Mouse (Mus musculus) spleen, adult 2 months (tissue): Measurements from ENCODE around the gene Pklr.

Experiments
- CTCF ChIP-seq: fragments of 200-500 bp; IDR thresholded peaks from 2 replicates; pipeline ENCODE4 v1.5.1; 2011; ENCODE audit warnings: mild to moderate bottlenecking, inconsistent platforms; ENCODE audit not compliant: insufficient read depth, insufficient read length, insufficient replicate concordance; ENCODE audit errors: extremely low read depth
- POLR2A ChIP-seq: fragments of 200-500 bp; IDR thresholded peaks from 2 replicates; pipeline ENCODE4 v1.6.1; 2011; ENCODE audit warnings: low read depth, low read length, inconsistent platforms

DNA sequence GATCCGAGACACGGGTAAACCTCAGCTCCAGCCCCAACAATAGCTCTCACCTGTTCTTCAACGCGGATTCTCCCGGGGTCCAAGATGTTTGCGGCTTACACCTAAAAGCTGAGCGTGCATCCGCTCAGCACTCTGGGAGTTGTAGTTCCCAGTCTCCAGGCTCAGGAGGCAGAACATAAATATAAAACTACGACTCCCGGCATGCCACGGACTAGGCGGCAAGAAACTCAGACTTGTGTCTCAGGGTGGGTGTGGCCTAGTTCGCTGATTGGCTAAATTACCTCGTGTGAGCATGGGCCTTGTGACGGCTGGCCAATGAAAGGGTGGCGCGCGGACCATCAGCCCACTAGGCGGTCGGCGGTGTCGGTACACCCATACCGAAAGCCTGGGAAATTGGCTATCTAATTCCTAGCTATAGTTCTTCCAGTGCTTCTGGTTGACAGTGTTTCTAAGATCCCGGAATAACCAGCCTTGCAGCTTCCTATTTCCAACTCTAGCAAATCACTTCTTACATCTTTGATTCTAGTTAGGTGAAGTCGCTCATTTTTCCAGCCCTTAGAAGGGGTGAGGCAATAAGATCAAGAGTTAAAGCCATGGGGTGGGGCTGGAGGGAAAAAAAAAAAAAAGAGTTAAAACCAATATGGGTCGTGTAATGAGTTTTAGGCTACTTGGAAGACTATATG, 34.0 kb upstream of the Pklr start, which contains the start of gene Fdps:
- TF ChIP-seq POLR2A (no peak), CTCF (peak; percentile 2; the same call in 1 of the 2 replicates)
